Mouse (Mus musculus): Measurements from ENCODE around the gene Tssc4.

- no peak for TF ChIP-seq EP300 (IDR thresholded peaks at IDR 0.05; ENCODE audit: low read length)
- TF ChIP-seq CTCF (conservative IDR thresholded peaks at IDR 0.05 in 1 of 2, IDR thresholded peaks at IDR 0.05 in 1 of 2; ENCODE audit: low read depth in 2 of 2, low read length in 2 of 2) = no peak
- no peak for TF ChIP-seq POLR2A (IDR thresholded peaks at IDR 0.05; ENCODE audit: low read depth, low read length)
- no peak for TF ChIP-seq E2F4 (IDR thresholded peaks at IDR 0.05; ENCODE audit: insufficient replicate concordance, low read depth, low read length)
- no peak for TF ChIP-seq MAX (IDR thresholded peaks at IDR 0.05; ENCODE audit: low read length)
- no peak for TF ChIP-seq PAX5 (IDR thresholded peaks at IDR 0.05; ENCODE audit: low read length)
- TF ChIP-seq POLR2AphosphoS2 (IDR thresholded peaks at IDR 0.05; ENCODE audit: low read depth, low read length) = no peak
- TF ChIP-seq BHLHE40 (IDR thresholded peaks at IDR 0.05; ENCODE audit: low read depth, low read length) = no peak
- no peak for TF ChIP-seq ETS1 (conservative IDR thresholded peaks at IDR 0.05; ENCODE audit: low read depth, low read length)
- TF ChIP-seq HCFC1 (IDR thresholded peaks at IDR 0.05; ENCODE audit: low read depth, low read length) = no peak
- no peak for TF ChIP-seq RCOR1 (conservative IDR thresholded peaks at IDR 0.05; ENCODE audit: low read depth, low read length)
- no peak for TF ChIP-seq KAT2A (IDR thresholded peaks at IDR 0.05; ENCODE audit: insufficient replicate concordance, low read length)
- no peak for TF ChIP-seq MYC (IDR thresholded peaks at IDR 0.05; ENCODE audit: low read depth, low read length)
These were observed 35.5 kb upstream of the Tssc4 start for GRCm38 (mm10) chr7:143033581-143033980.
